Mouse (Mus musculus): ENCODE measurements at regions not wholly inside any gene's neighbourhood (a gene's known extent, or its start where the extent isn't known, plus 50 kb on each side); places are given as distances from the start of the nearest gene placed in this dataset.
A peak's percentile ranks its signal among the peaks of the same experiment; 100 is the strongest.

- Histone ChIP-seq H3K27me3 (replicated peaks; ENCODE audit: control insufficient read depth, insufficient read depth, low read length) (peaks cover 13% of the 10 kb centered on the region), H3K4me1 (ENCODE audit: control insufficient read depth, insufficient read depth, low read length) (peaks cover 20% of the 10 kb centered on the region), H3K4me2 (ENCODE audit: low read length) (no peak overlapping the region), H3K27ac (ENCODE audit: low read depth, low read length) (no peak overlapping the region), H3K9me3 (replicated peaks; ENCODE audit: control insufficient read depth, low read length) (no peaks in the 10 kb centered on the region), H3K4me3 (ENCODE audit: low read depth, low read length) (no peak overlapping the region), H3K9ac (ENCODE audit: low read length) (no peak overlapping the region), H3K36me3 (ENCODE audit: control insufficient read depth, insufficient read depth, low read length) (no peaks in the 10 kb centered on the region)
- DNase-seq (ENCODE audit: low spot score) = peak; percentile 78
- 0 out of 2 replicates have a peak, but pooled peaks have one; percentile 9 for ATAC-seq
- 10% methylated on average over 5 of the region's 5 CpGs for WGBS
These were observed 155.4 kb upstream of the Habp2 start for GRCm38 (mm10) chr19:56131556-56131955.

- H3K27me3 ChIP-seq (replicated peaks; ENCODE audit: control insufficient read depth, insufficient read depth, low read length) = peaks cover 13% of the 10 kb centered on the region
- H3K4me3 ChIP-seq (ENCODE audit: low read depth, low read length) = no peak overlapping the region
- ATAC-seq (no peak), DNase-seq (ENCODE audit: low spot score) (peak; percentile 46)
- H3K9ac ChIP-seq (ENCODE audit: low read length) = no peak overlapping the region
- peaks cover 20% of the 10 kb centered on the region for H3K4me1 ChIP-seq (ENCODE audit: control insufficient read depth, insufficient read depth, low read length)
- peak overlapping the region; percentile 17; the same call in 1 of the 2 replicates for H3K4me2 ChIP-seq (ENCODE audit: low read length)
- 3% methylated on average over 7 of the region's 7 CpGs for whole genome bisulfite sequencing
- no peaks in the 10 kb centered on the region for H3K36me3 ChIP-seq (ENCODE audit: control insufficient read depth, insufficient read depth, low read length)
- no peak overlapping the region for H3K27ac ChIP-seq (ENCODE audit: low read depth, low read length)
- no peaks in the 10 kb centered on the region for H3K9me3 ChIP-seq (replicated peaks; ENCODE audit: control insufficient read depth, low read length)
These were observed 153.9 kb upstream of the Habp2 start for GRCm38 (mm10) chr19:56132911-56133562.

GRCm38 (mm10) chr19:56133565-56133964 lies 153.4 kb upstream of the Habp2 start:
- no peaks in the 10 kb centered on the region for H3K9me3 ChIP-seq (replicated peaks; ENCODE audit: control insufficient read depth, low read length)
- ATAC-seq = peak; percentile 53
- H3K9ac ChIP-seq (ENCODE audit: low read length) = no peak overlapping the region
- no peak overlapping the region for H3K27ac ChIP-seq (ENCODE audit: low read depth, low read length)
- H3K4me3 ChIP-seq (ENCODE audit: low read depth, low read length) = no peak overlapping the region
- H3K36me3 ChIP-seq (ENCODE audit: control insufficient read depth, insufficient read depth, low read length) = no peaks in the 10 kb centered on the region
- peaks cover 13% of the 10 kb centered on the region for H3K27me3 ChIP-seq (replicated peaks; ENCODE audit: control insufficient read depth, insufficient read depth, low read length)
- H3K4me2 ChIP-seq (ENCODE audit: low read length) = peak overlapping the region; percentile 17
- DNase-seq (ENCODE audit: low spot score) = peak; percentile 52
- WGBS = 2% methylated on average over 5 of the region's 5 CpGs
- peaks cover 20% of the 10 kb centered on the region for H3K4me1 ChIP-seq (ENCODE audit: control insufficient read depth, insufficient read depth, low read length)

GRCm38 (mm10) chr19:56134081-56134818 lies 152.7 kb upstream of the Habp2 start:
- Histone ChIP-seq H3K27me3 (replicated peaks; ENCODE audit: control insufficient read depth, insufficient read depth, low read length) (peaks cover 13% of the 10 kb centered on the region), H3K36me3 (ENCODE audit: control insufficient read depth, insufficient read depth, low read length) (no peaks in the 10 kb centered on the region), H3K4me1 (ENCODE audit: control insufficient read depth, insufficient read depth, low read length) (peaks cover 20% of the 10 kb centered on the region), H3K4me3 (ENCODE audit: low read depth, low read length) (no peak overlapping the region), H3K4me2 (ENCODE audit: low read length) (no peak overlapping the region), H3K9ac (ENCODE audit: low read length) (no peak overlapping the region), H3K27ac (ENCODE audit: low read depth, low read length) (no peak overlapping the region), H3K9me3 (replicated peaks; ENCODE audit: control insufficient read depth, low read length) (no peaks in the 10 kb centered on the region)
- WGBS = 8% methylated on average over 17 of the region's 17 CpGs
- ATAC-seq (peak; percentile 95), DNase-seq (ENCODE audit: low spot score) (peak; percentile 90)

GRCm38 (mm10) chr19:56135306-56135928 lies 151.5 kb upstream of the Habp2 start:
- Histone ChIP-seq H3K9ac (ENCODE audit: low read length) (no peak overlapping the region), H3K4me3 (ENCODE audit: low read depth, low read length) (no peak overlapping the region), H3K36me3 (ENCODE audit: control insufficient read depth, insufficient read depth, low read length) (no peaks in the 10 kb centered on the region), H3K4me2 (ENCODE audit: low read length) (no peak overlapping the region), H3K4me1 (ENCODE audit: control insufficient read depth, insufficient read depth, low read length) (peaks cover 20% of the 10 kb centered on the region), H3K27ac (ENCODE audit: low read depth, low read length) (no peak overlapping the region), H3K27me3 (replicated peaks; ENCODE audit: control insufficient read depth, insufficient read depth, low read length) (peaks cover 13% of the 10 kb centered on the region), H3K9me3 (replicated peaks; ENCODE audit: control insufficient read depth, low read length) (no peaks in the 10 kb centered on the region)
- 78% methylated on average over 7 of the region's 7 CpGs for WGBS
- DNase-seq (ENCODE audit: low spot score) = no peak
- ATAC-seq = no peak

GRCm38 (mm10) chr19:56140540-56140939 lies 146.4 kb upstream of the Habp2 start:
- no peak overlapping the region for H3K4me2 ChIP-seq (ENCODE audit: low read length)
- 0 out of 2 replicates have a peak, but pooled peaks cover 6% of the 10 kb centered on the region for H3K27me3 ChIP-seq (replicated peaks; ENCODE audit: control insufficient read depth, insufficient read depth, low read length)
- H3K9me3 ChIP-seq (replicated peaks; ENCODE audit: control insufficient read depth, low read length) = peaks cover 5% of the 10 kb centered on the region; the same call in 1 of the 2 replicates
- 88% methylated on average over 2 of the region's 2 CpGs for WGBS
- H3K9ac ChIP-seq (ENCODE audit: low read length) = no peak overlapping the region
- no peaks in the 10 kb centered on the region for H3K36me3 ChIP-seq (ENCODE audit: control insufficient read depth, insufficient read depth, low read length)
- DNase-seq (ENCODE audit: low spot score) = no peak
- no peak for ATAC-seq
- no peaks in the 10 kb centered on the region for H3K4me1 ChIP-seq (ENCODE audit: control insufficient read depth, insufficient read depth, low read length)
- H3K4me3 ChIP-seq (ENCODE audit: low read depth, low read length) = no peak overlapping the region
- no peak overlapping the region for H3K27ac ChIP-seq (ENCODE audit: low read depth, low read length)

GRCm38 (mm10) chr19:56144221-56144620 lies 142.7 kb upstream of the Habp2 start:
- ATAC-seq = no peak
- Histone ChIP-seq H3K9me3 (replicated peaks; ENCODE audit: control insufficient read depth, low read length) (peaks cover 5% of the 10 kb centered on the region; the same call in 1 of the 2 replicates), H3K9ac (ENCODE audit: low read length) (no peak overlapping the region), H3K27me3 (replicated peaks; ENCODE audit: control insufficient read depth, insufficient read depth, low read length) (no peaks in the 10 kb centered on the region), H3K4me3 (ENCODE audit: low read depth, low read length) (no peak overlapping the region), H3K27ac (ENCODE audit: low read depth, low read length) (no peak overlapping the region), H3K4me1 (ENCODE audit: control insufficient read depth, insufficient read depth, low read length) (no peaks in the 10 kb centered on the region), H3K4me2 (ENCODE audit: low read length) (no peak overlapping the region), H3K36me3 (ENCODE audit: control insufficient read depth, insufficient read depth, low read length) (no peaks in the 10 kb centered on the region)
- no peak for DNase-seq (ENCODE audit: low spot score)
- 89% methylated on average over 5 of the region's 5 CpGs for WGBS

GRCm38 (mm10) chr19:56157120-56157519 lies 129.8 kb upstream of the Habp2 start:
- Histone ChIP-seq H3K4me1 (ENCODE audit: control insufficient read depth, insufficient read depth, low read length) (no peaks in the 10 kb centered on the region), H3K9ac (ENCODE audit: low read length) (no peak overlapping the region), H3K36me3 (ENCODE audit: control insufficient read depth, insufficient read depth, low read length) (no peaks in the 10 kb centered on the region), H3K9me3 (replicated peaks; ENCODE audit: control insufficient read depth, low read length) (no peaks in the 10 kb centered on the region), H3K27me3 (replicated peaks; ENCODE audit: control insufficient read depth, insufficient read depth, low read length) (no peaks in the 10 kb centered on the region), H3K4me2 (ENCODE audit: low read length) (no peak overlapping the region), H3K4me3 (ENCODE audit: low read depth, low read length) (no peak overlapping the region), H3K27ac (ENCODE audit: low read depth, low read length) (no peak overlapping the region)
- ATAC-seq (no peak), DNase-seq (ENCODE audit: low spot score) (no peak)
- 81% methylated on average over 6 of the region's 6 CpGs for WGBS

- 98% methylated on average over 3 of the region's 3 CpGs for WGBS
- ATAC-seq = no peak
These were observed 124.8 kb upstream of the Habp2 start for GRCm38 (mm10) chr19:56162156-56162555.

More at GRCm38 (mm10) chr19:56162156-56162555, 124.8 kb upstream of the Habp2 start:
- Histone ChIP-seq H3K4me3 (ENCODE audit: low read depth, low read length) (no peak overlapping the region), H3K4me2 (ENCODE audit: low read length) (no peak overlapping the region), H3K9ac (ENCODE audit: low read length) (no peak overlapping the region), H3K36me3 (ENCODE audit: control insufficient read depth, insufficient read depth, low read length) (no peaks in the 10 kb centered on the region), H3K27ac (ENCODE audit: low read depth, low read length) (no peak overlapping the region), H3K4me1 (ENCODE audit: control insufficient read depth, insufficient read depth, low read length) (no peaks in the 10 kb centered on the region), H3K27me3 (replicated peaks; ENCODE audit: control insufficient read depth, insufficient read depth, low read length) (no peaks in the 10 kb centered on the region), H3K9me3 (replicated peaks; ENCODE audit: control insufficient read depth, low read length) (no peaks in the 10 kb centered on the region)
- no peak for DNase-seq (ENCODE audit: low spot score)
